Mouse (Mus musculus): Measurements from ENCODE around the gene 1700001P01Rik. TPM values are rescaled to one million over a fixed set of nuclear protein-coding genes. Genes with fewer than 3 reads are reported as not detected.

1700001P01Rik gene
- polyA plus RNA-seq, 1 experiment from 2014 or later: not detected

- no peaks in the 10 kb centered on the region for H3K9me3 ChIP-seq (ENCODE audit: control insufficient read depth, low read length)
- H3K27ac ChIP-seq (replicated peaks; ENCODE audit: low read depth, low read length): peak overlapping the region; percentile 96
- peak overlapping the region; percentile 51 for H3K4me2 ChIP-seq (ENCODE audit: low read length)
- peaks cover 56% of the 10 kb centered on the region for H3K36me3 ChIP-seq (ENCODE audit: control insufficient read depth, insufficient read depth, low read length)
- H3K4me1 ChIP-seq (ENCODE audit: control insufficient read depth, insufficient read depth, low read length): peaks cover 58% of the 10 kb centered on the region
- H3K4me3 ChIP-seq (replicated peaks; ENCODE audit: low read depth, low read length): 0 out of 2 replicates have a peak overlapping the region, but pooled peaks have one; percentile 5
- WGBS: 9% methylated on average over 3 of the region's 3 CpGs
- H3K27me3 ChIP-seq (ENCODE audit: control insufficient read depth, insufficient read depth, low read length): no peaks in the 10 kb centered on the region
- ATAC-seq (ENCODE audit: low FRiP score, low TSS enrichment) (peak; percentile 83), DNase-seq (peak; percentile 88)
- peak overlapping the region; percentile 34 for H3K9ac ChIP-seq (replicated peaks; ENCODE audit: low read length)
Observed at GRCm38 (mm10) chr11:97812491-97812921, 36.8 kb upstream of the 1700001P01Rik start.

GRCm38 (mm10) chr11:97811569-97812362, 36.0 kb upstream of the 1700001P01Rik start:
- no peaks in the 10 kb centered on the region for H3K9me3 ChIP-seq (ENCODE audit: control insufficient read depth, low read length)
- 0 out of 2 replicates have a peak overlapping the region, but pooled peaks have one; percentile 5 for H3K4me3 ChIP-seq (replicated peaks; ENCODE audit: low read depth, low read length)
- peak; percentile 44 for DNase-seq
- peak overlapping the region; percentile 51 for H3K4me2 ChIP-seq (ENCODE audit: low read length)
- ATAC-seq (ENCODE audit: low FRiP score, low TSS enrichment): 0 out of 2 replicates have a peak, but pooled peaks have one; percentile 43
- H3K9ac ChIP-seq (replicated peaks; ENCODE audit: low read length): peak overlapping the region; percentile 34
- H3K4me1 ChIP-seq (ENCODE audit: control insufficient read depth, insufficient read depth, low read length): peaks cover 56% of the 10 kb centered on the region
- peak overlapping the region; percentile 96 for H3K27ac ChIP-seq (replicated peaks; ENCODE audit: low read depth, low read length)
- WGBS: 20% methylated on average over 12 of the region's 13 CpGs
- no peaks in the 10 kb centered on the region for H3K27me3 ChIP-seq (ENCODE audit: control insufficient read depth, insufficient read depth, low read length)
- H3K36me3 ChIP-seq (ENCODE audit: control insufficient read depth, insufficient read depth, low read length): peaks cover 57% of the 10 kb centered on the region

GRCm38 (mm10) chr11:97810970-97811369, 35.3 kb upstream of the 1700001P01Rik start:
- Histone ChIP-seq H3K4me1 (ENCODE audit: control insufficient read depth, insufficient read depth, low read length) (peaks cover 61% of the 10 kb centered on the region), H3K27me3 (ENCODE audit: control insufficient read depth, insufficient read depth, low read length) (no peaks in the 10 kb centered on the region), H3K4me2 (ENCODE audit: low read length) (peak overlapping the region; percentile 51), H3K27ac (replicated peaks; ENCODE audit: low read depth, low read length) (peak overlapping the region; percentile 96; the same call in 1 of the 2 replicates), H3K9ac (replicated peaks; ENCODE audit: low read length) (no peak overlapping the region; the same call in 1 of the 2 replicates), H3K9me3 (ENCODE audit: control insufficient read depth, low read length) (no peaks in the 10 kb centered on the region), H3K4me3 (replicated peaks; ENCODE audit: low read depth, low read length) (no peak overlapping the region), H3K36me3 (ENCODE audit: control insufficient read depth, insufficient read depth, low read length) (peaks cover 51% of the 10 kb centered on the region)
- ATAC-seq (ENCODE audit: low FRiP score, low TSS enrichment): no peak
- 9% methylated on average over 3 of the region's 3 CpGs for WGBS
- DNase-seq: peak; percentile 39

- Histone ChIP-seq H3K9me3 (ENCODE audit: control insufficient read depth, low read length) (no peaks in the 10 kb centered on the region), H3K4me1 (ENCODE audit: control insufficient read depth, insufficient read depth, low read length) (peaks cover 66% of the 10 kb centered on the region), H3K4me2 (ENCODE audit: low read length) (no peak overlapping the region), H3K4me3 (replicated peaks; ENCODE audit: low read depth, low read length) (no peak overlapping the region), H3K36me3 (ENCODE audit: control insufficient read depth, insufficient read depth, low read length) (peaks cover 45% of the 10 kb centered on the region), H3K27ac (replicated peaks; ENCODE audit: low read depth, low read length) (no peak overlapping the region), H3K9ac (replicated peaks; ENCODE audit: low read length) (no peak overlapping the region), H3K27me3 (ENCODE audit: control insufficient read depth, insufficient read depth, low read length) (no peaks in the 10 kb centered on the region)
- WGBS: 82% methylated on average over 7 of the region's 7 CpGs
- DNase-seq (no peak), ATAC-seq (ENCODE audit: low FRiP score, low TSS enrichment) (no peak)
Observed at GRCm38 (mm10) chr11:97810356-97810755, 34.6 kb upstream of the 1700001P01Rik start.

GRCm38 (mm10) chr11:97809235-97810121, 33.8 kb upstream of the 1700001P01Rik start:
- Histone ChIP-seq H3K9me3 (ENCODE audit: control insufficient read depth, low read length) (no peaks in the 10 kb centered on the region), H3K27me3 (ENCODE audit: control insufficient read depth, insufficient read depth, low read length) (no peaks in the 10 kb centered on the region), H3K9ac (replicated peaks; ENCODE audit: low read length) (no peak overlapping the region), H3K4me2 (ENCODE audit: low read length) (peak overlapping the region; percentile 4; the same call in 1 of the 2 replicates), H3K4me3 (replicated peaks; ENCODE audit: low read depth, low read length) (no peak overlapping the region), H3K36me3 (ENCODE audit: control insufficient read depth, insufficient read depth, low read length) (peaks cover 36% of the 10 kb centered on the region), H3K4me1 (ENCODE audit: control insufficient read depth, insufficient read depth, low read length) (peaks cover 75% of the 10 kb centered on the region), H3K27ac (replicated peaks; ENCODE audit: low read depth, low read length) (no peak overlapping the region)
- WGBS: 77% methylated on average over 7 of the region's 7 CpGs
- ATAC-seq (ENCODE audit: low FRiP score, low TSS enrichment) (no peak), DNase-seq (no peak)

GRCm38 (mm10) chr11:97808621-97809234, 33.0 kb upstream of the 1700001P01Rik start:
- no peak overlapping the region for H3K4me3 ChIP-seq (replicated peaks; ENCODE audit: low read depth, low read length)
- H3K4me1 ChIP-seq (ENCODE audit: control insufficient read depth, insufficient read depth, low read length): peaks cover 78% of the 10 kb centered on the region
- H3K9me3 ChIP-seq (ENCODE audit: control insufficient read depth, low read length): no peaks in the 10 kb centered on the region
- ATAC-seq (ENCODE audit: low FRiP score, low TSS enrichment) (no peak), DNase-seq (peak; percentile 46)
- H3K4me2 ChIP-seq (ENCODE audit: low read length): peak overlapping the region; percentile 4; the same call in 1 of the 2 replicates
- H3K27me3 ChIP-seq (ENCODE audit: control insufficient read depth, insufficient read depth, low read length): no peaks in the 10 kb centered on the region
- peaks cover 34% of the 10 kb centered on the region for H3K36me3 ChIP-seq (ENCODE audit: control insufficient read depth, insufficient read depth, low read length)
- no peak overlapping the region for H3K9ac ChIP-seq (replicated peaks; ENCODE audit: low read length)
- H3K27ac ChIP-seq (replicated peaks; ENCODE audit: low read depth, low read length): no peak overlapping the region
- 54% methylated on average over 5 of the region's 5 CpGs for WGBS

GRCm38 (mm10) chr11:97808093-97808492, 32.4 kb upstream of the 1700001P01Rik start:
- no peak for ATAC-seq (ENCODE audit: low FRiP score, low TSS enrichment)
- 75% methylated on average over 2 of the region's 2 CpGs for WGBS
- H3K36me3 ChIP-seq (ENCODE audit: control insufficient read depth, insufficient read depth, low read length): peaks cover 31% of the 10 kb centered on the region

GRCm38 (mm10) chr11:97807626-97808025, 31.9 kb upstream of the 1700001P01Rik start:
- H3K4me2 ChIP-seq (ENCODE audit: low read length): no peak overlapping the region
- no peak overlapping the region for H3K27ac ChIP-seq (replicated peaks; ENCODE audit: low read depth, low read length)
- WGBS: 64% methylated on average over 6 of the region's 6 CpGs
- H3K27me3 ChIP-seq (ENCODE audit: control insufficient read depth, insufficient read depth, low read length): no peaks in the 10 kb centered on the region
- DNase-seq (no peak), ATAC-seq (ENCODE audit: low FRiP score, low TSS enrichment) (no peak)
- H3K4me1 ChIP-seq (ENCODE audit: control insufficient read depth, insufficient read depth, low read length): peaks cover 69% of the 10 kb centered on the region
- no peak overlapping the region for H3K9ac ChIP-seq (replicated peaks; ENCODE audit: low read length)
- no peak overlapping the region for H3K4me3 ChIP-seq (replicated peaks; ENCODE audit: low read depth, low read length)
- peaks cover 31% of the 10 kb centered on the region for H3K36me3 ChIP-seq (ENCODE audit: control insufficient read depth, insufficient read depth, low read length)
- H3K9me3 ChIP-seq (ENCODE audit: control insufficient read depth, low read length): no peaks in the 10 kb centered on the region

More at GRCm38 (mm10) chr11:97808093-97808492, 32.4 kb upstream of the 1700001P01Rik start:
- Histone ChIP-seq H3K4me3 (replicated peaks; ENCODE audit: low read depth, low read length) (no peak overlapping the region), H3K9ac (replicated peaks; ENCODE audit: low read length) (no peak overlapping the region), H3K4me1 (ENCODE audit: control insufficient read depth, insufficient read depth, low read length) (peaks cover 71% of the 10 kb centered on the region), H3K27ac (replicated peaks; ENCODE audit: low read depth, low read length) (no peak overlapping the region), H3K27me3 (ENCODE audit: control insufficient read depth, insufficient read depth, low read length) (no peaks in the 10 kb centered on the region), H3K4me2 (ENCODE audit: low read length) (no peak overlapping the region), H3K9me3 (ENCODE audit: control insufficient read depth, low read length) (no peaks in the 10 kb centered on the region)
- peak; percentile 53 for DNase-seq

All from midbrain, embryonic 14.5 days (tissue).